In genomic region chrX:57196319-57196718, GRCm38 (mm10) we compare ENCODE assay signal across 1 mouse cellular context.
TF ChIP-seq lines count a peak whose summit lies in the region.

No protein-coding gene starts in this region.

TF ChIP-seq in CH12.LX, 34 proteins besides CTCF, POLR2A, EP300 and RAD21 (continued from another document):
- TF ChIP-seq RCOR1 (conservative IDR thresholded peaks at IDR 0.05; ENCODE audit: low read depth, low read length) (no peak), E2F4 (IDR thresholded peaks at IDR 0.05; ENCODE audit: insufficient replicate concordance, low read depth, low read length) (no peak), MAZ (IDR thresholded peaks at IDR 0.05; ENCODE audit: low read depth, low read length) (no peak), ZMIZ1 (IDR thresholded peaks at IDR 0.05; ENCODE audit: low read depth, low read length) (no peak), CHD2 (IDR thresholded peaks at IDR 0.05; ENCODE audit: low read length) (no peak), POLR2AphosphoS2 (IDR thresholded peaks at IDR 0.05; ENCODE audit: low read depth, low read length) (no peak), USF2 (conservative IDR thresholded peaks at IDR 0.05; ENCODE audit: low read depth, low read length) (no peak)
TF ChIP-seq in CH12.LX: peak in this region for 5.
